Mouse (Mus musculus): ENCODE measurements around the gene Kbtbd4.

GRCm38 (mm10) chr2:90950582-90951194 is 46.1 kb downstream of the Kbtbd4 start:
- TF ChIP-seq MAX (IDR thresholded peaks at IDR 0.05; ENCODE audit: low read length) (no peak), POLR2A (IDR thresholded peaks at IDR 0.05; ENCODE audit: control insufficient read depth in 1 of 2, insufficient read depth in 1 of 2, low read depth in 1 of 2, low read length in 2 of 2, poor library complexity in 1 of 2) (no peak), CTCF (IDR thresholded peaks at IDR 0.05 in 2 of 3, conservative IDR thresholded peaks at IDR 0.05 in 1 of 3; ENCODE audit: control insufficient read depth in 1 of 3, insufficient read depth in 1 of 3, low read depth in 2 of 3, low read length in 3 of 3, poor library complexity in 1 of 3, severe bottlenecking in 1 of 3) (no peak)
